Mouse (Mus musculus) stomach, embryonic 15.5 days (tissue): ENCODE measurements around the gene Tppp2. TPM values are rescaled to one million over a fixed set of nuclear protein-coding genes. Genes with fewer than 3 reads are reported as not detected.

Experiments
- ATAC-seq: fragments of 200-750 bp; cut with Nextera tagmentation; 2 replicates; pipeline ENCODE4 v1.8.0; 2017; ENCODE audit warnings: low read depth, moderate number of reproducible peaks, moderate TSS enrichment; ENCODE audit not compliant: insufficient read depth, low FRiP score
- H3K27ac ChIP-seq: fragments of 300-500 bp; sonication (generic); 2 replicates; pipeline ENCODE4 v1.5.1; 2015; ENCODE audit warnings: mild to moderate bottlenecking, inconsistent platforms
- H3K27me3 ChIP-seq: fragments of 300-500 bp; sonication (generic); replicated peaks from 2 replicates; pipeline ENCODE4 v1.6.1; 2015; ENCODE audit warnings: inconsistent platforms
- H3K36me3 ChIP-seq: fragments of 300-500 bp; sonication (generic); 2 replicates; pipeline ENCODE4 v1.6.1; 2015; ENCODE audit warnings: inconsistent platforms
- H3K4me1 ChIP-seq: fragments of 300-500 bp; sonication (generic); 2 replicates; pipeline ENCODE4 v1.6.1; 2015; ENCODE audit warnings: inconsistent platforms
- H3K4me2 ChIP-seq: fragments of 300-500 bp; sonication (generic); 2 replicates; pipeline ENCODE4 v1.6.1; 2015; ENCODE audit warnings: mild to moderate bottlenecking, inconsistent platforms
- H3K4me3 ChIP-seq: fragments of 300-500 bp; sonication (generic); replicated peaks from 2 replicates; pipeline ENCODE4 v1.5.1; 2015; ENCODE audit warnings: inconsistent platforms
- H3K9ac ChIP-seq: fragments of 300-500 bp; sonication (generic); 2 replicates; pipeline ENCODE4 v1.6.1; 2015; ENCODE audit warnings: inconsistent platforms
- H3K9me3 ChIP-seq: fragments of 300-500 bp; sonication (generic); 2 replicates; pipeline ENCODE4 v1.6.1; 2016; ENCODE audit warnings: inconsistent platforms
- WGBS: fragments of 180-500 bp; shearing (Covaris S2); methylation state at CpG from one replicate; pipeline ENCODE4 v1.1.7; 2015; 5-methylcytosine and 5-hydroxymethylcytosine counted together
- polyA plus RNA-seq: library from polyadenylated mRNA; unstranded; fragments of >200 nt; fragmentation: Nextera tagmentation; extraction: Ambion mirVana; gene quantifications from 2 replicates; pipeline ENCODE4 v1.2.1, GENCODE M21; 2015

The Tppp2 gene
- polyA plus RNA-seq, 1 experiment from 2014 or later = not detected

- H3K4me2 ChIP-seq = no peak overlapping the region
- no peaks in the 10 kb centered on the region for H3K27me3 ChIP-seq
- H3K27ac ChIP-seq = no peak overlapping the region
- no peaks in the 10 kb centered on the region for H3K9me3 ChIP-seq
- 0 out of 2 replicates have a peak, but pooled peaks cover 4% of the 10 kb centered on the region for H3K4me1 ChIP-seq
- peaks cover 28% of the 10 kb centered on the region for H3K36me3 ChIP-seq
- peak; percentile 24; the same call in 1 of the 2 replicates for ATAC-seq
- WGBS = 45% methylated on average over 3 of the region's 3 CpGs
- no peak overlapping the region for H3K4me3 ChIP-seq
- H3K9ac ChIP-seq = no peak overlapping the region
These were observed 24.4 kb upstream of the Tppp2 start for GRCm38 (mm10) chr14:51893809-51894208.

DNA sequence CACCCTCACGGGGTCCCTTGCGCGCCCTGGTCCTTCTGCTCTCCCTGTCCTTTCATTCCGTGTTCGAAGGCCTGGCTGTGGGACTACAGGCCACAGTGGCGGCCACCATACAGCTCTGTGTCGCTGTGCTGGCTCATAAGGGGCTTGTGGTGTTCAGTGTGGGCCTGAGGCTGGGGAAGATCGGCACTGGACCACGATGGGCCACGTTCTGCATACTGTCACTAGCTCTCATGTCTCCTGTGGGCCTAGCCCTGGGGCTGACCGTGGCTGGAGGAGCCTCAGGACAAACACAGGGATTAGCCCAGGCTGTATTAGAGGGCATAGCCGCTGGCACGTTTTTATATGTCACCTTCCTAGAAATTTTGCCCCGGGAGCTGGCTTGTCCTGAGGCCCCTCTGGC lies 23.2 kb upstream of the Tppp2 start:
- H3K9ac ChIP-seq = no peak overlapping the region
- no peak overlapping the region for H3K27ac ChIP-seq
- 81% methylated on average over 14 of the region's 14 CpGs for WGBS

GRCm38 (mm10) chr14:51896019-51896418 lies 22.2 kb upstream of the Tppp2 start:
- ATAC-seq = no peak
- Histone ChIP-seq H3K27me3 (no peaks in the 10 kb centered on the region), H3K9ac (no peak overlapping the region), H3K4me1 (0 out of 2 replicates have a peak, but pooled peaks cover 4% of the 10 kb centered on the region), H3K27ac (no peak overlapping the region), H3K36me3 (peaks cover 9% of the 10 kb centered on the region), H3K4me3 (no peak overlapping the region), H3K9me3 (no peaks in the 10 kb centered on the region), H3K4me2 (no peak overlapping the region)
- WGBS = 66% methylated on average over 6 of the region's 6 CpGs

More for the DNA sequence above, 23.2 kb upstream of the Tppp2 start:
- ATAC-seq = no peak
- H3K36me3 ChIP-seq = peaks cover 16% of the 10 kb centered on the region
- 0 out of 2 replicates have a peak, but pooled peaks cover 4% of the 10 kb centered on the region for H3K4me1 ChIP-seq
- H3K9me3 ChIP-seq = no peaks in the 10 kb centered on the region
- no peak overlapping the region for H3K4me3 ChIP-seq
- no peaks in the 10 kb centered on the region for H3K27me3 ChIP-seq
- H3K4me2 ChIP-seq = no peak overlapping the region

- H3K36me3 ChIP-seq = peaks cover 3% of the 10 kb centered on the region; the same call in 1 of the 2 replicates
- no peak for ATAC-seq
- H3K9me3 ChIP-seq = no peaks in the 10 kb centered on the region
- H3K4me2 ChIP-seq = no peak overlapping the region
- H3K4me1 ChIP-seq = 0 out of 2 replicates have a peak, but pooled peaks cover 4% of the 10 kb centered on the region
- WGBS = 61% methylated on average over 8 of the region's 8 CpGs
- no peak overlapping the region for H3K9ac ChIP-seq
- H3K27ac ChIP-seq = no peak overlapping the region
- H3K4me3 ChIP-seq = no peak overlapping the region
- no peaks in the 10 kb centered on the region for H3K27me3 ChIP-seq
These were observed 21.6 kb upstream of the Tppp2 start for GRCm38 (mm10) chr14:51896539-51897170.

- no peak for ATAC-seq
- no peak overlapping the region for H3K27ac ChIP-seq
- 87% methylated on average over 1 of the region's 1 CpGs for whole genome bisulfite sequencing
These were observed 18.9 kb upstream of the Tppp2 start for GRCm38 (mm10) chr14:51899351-51899750.

GRCm38 (mm10) chr14:51902806-51903710 lies 15.2 kb upstream of the Tppp2 start:
- Histone ChIP-seq H3K4me1 (0 out of 2 replicates have a peak, but pooled peaks cover 3% of the 10 kb centered on the region), H3K4me3 (no peak overlapping the region), H3K4me2 (no peak overlapping the region), H3K27ac (0 out of 2 replicates have a peak overlapping the region, but pooled peaks have one; percentile 9), H3K27me3 (no peaks in the 10 kb centered on the region), H3K9me3 (no peaks in the 10 kb centered on the region), H3K36me3 (0 out of 2 replicates have a peak, but pooled peaks cover 4% of the 10 kb centered on the region), H3K9ac (no peak overlapping the region)
- ATAC-seq = peak; percentile 67; the same call in 1 of the 2 replicates
- 47% methylated on average over 9 of the region's 9 CpGs for WGBS

More at GRCm38 (mm10) chr14:51899351-51899750, 18.9 kb upstream of the Tppp2 start:
- no peaks in the 10 kb centered on the region for H3K9me3 ChIP-seq
- no peaks in the 10 kb centered on the region for H3K27me3 ChIP-seq
- no peak overlapping the region for H3K4me3 ChIP-seq
- no peaks in the 10 kb centered on the region for H3K36me3 ChIP-seq
- H3K4me2 ChIP-seq = no peak overlapping the region
- H3K4me1 ChIP-seq = 0 out of 2 replicates have a peak, but pooled peaks cover 3% of the 10 kb centered on the region
- no peak overlapping the region for H3K9ac ChIP-seq

GRCm38 (mm10) chr14:51903782-51904181 lies 14.4 kb upstream of the Tppp2 start:
- H3K4me1 ChIP-seq = 0 out of 2 replicates have a peak, but pooled peaks cover 3% of the 10 kb centered on the region
- no peak overlapping the region for H3K4me2 ChIP-seq
- ATAC-seq = peak; percentile 6; the same call in 1 of the 2 replicates
- no peaks in the 10 kb centered on the region for H3K27me3 ChIP-seq
- no peak overlapping the region for H3K9ac ChIP-seq
- WGBS = 75% methylated on average over 9 of the region's 9 CpGs
- no peaks in the 10 kb centered on the region for H3K9me3 ChIP-seq
- H3K4me3 ChIP-seq = no peak overlapping the region
- H3K36me3 ChIP-seq = 0 out of 2 replicates have a peak, but pooled peaks cover 4% of the 10 kb centered on the region
- no peak overlapping the region for H3K27ac ChIP-seq

DNA sequence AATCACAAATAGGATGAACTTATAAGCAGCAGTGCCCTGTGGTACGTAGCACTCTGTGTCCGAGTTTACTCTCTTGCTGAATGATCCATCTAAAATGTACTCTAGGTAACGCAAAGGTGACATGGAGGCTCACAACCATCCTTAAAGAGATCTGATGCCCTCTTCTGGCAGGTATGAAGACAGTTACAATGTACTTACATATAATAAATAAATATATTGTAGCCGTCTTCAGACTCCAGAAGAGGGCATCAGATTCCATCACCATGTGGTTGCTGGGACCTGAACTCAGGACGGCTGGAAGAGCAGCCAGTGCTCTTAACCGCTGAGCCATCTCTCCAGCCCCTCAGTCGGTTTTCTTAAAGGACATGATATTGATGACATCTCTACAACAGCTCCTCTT lies 13.5 kb upstream of the Tppp2 start:
- H3K4me3 ChIP-seq = no peak overlapping the region
- H3K9me3 ChIP-seq = no peaks in the 10 kb centered on the region
- no peak overlapping the region for H3K4me2 ChIP-seq
- H3K9ac ChIP-seq = no peak overlapping the region
- 0 out of 2 replicates have a peak, but pooled peaks cover 3% of the 10 kb centered on the region for H3K4me1 ChIP-seq
- H3K36me3 ChIP-seq = 0 out of 2 replicates have a peak, but pooled peaks cover 4% of the 10 kb centered on the region
- no peak overlapping the region for H3K27ac ChIP-seq
- no peak for ATAC-seq
- 65% methylated on average over 7 of the region's 7 CpGs for WGBS
- H3K27me3 ChIP-seq = no peaks in the 10 kb centered on the region

DNA sequence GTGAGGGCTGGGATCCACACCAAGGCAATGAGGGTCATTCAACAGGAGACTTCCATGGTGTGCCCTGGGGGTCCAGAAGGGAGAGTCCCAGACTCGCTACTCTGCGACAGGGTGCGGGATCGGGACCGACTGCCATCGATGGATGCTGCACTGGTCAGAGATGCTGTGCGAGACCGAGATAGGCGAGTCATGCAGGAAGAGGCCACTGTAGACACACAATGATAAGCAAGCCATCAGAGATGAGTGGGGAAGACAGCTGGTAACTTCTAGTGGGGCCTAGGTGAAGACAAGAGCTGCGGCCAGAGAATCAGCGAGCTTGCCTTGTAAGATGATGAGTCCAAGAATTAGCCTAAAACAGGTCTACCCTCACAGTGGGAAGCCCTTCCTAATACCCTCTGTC lies 12.1 kb upstream of the Tppp2 start:
- Histone ChIP-seq H3K27me3 (no peaks in the 10 kb centered on the region), H3K4me3 (no peak overlapping the region), H3K9ac (no peak overlapping the region), H3K4me2 (no peak overlapping the region), H3K9me3 (no peaks in the 10 kb centered on the region), H3K27ac (no peak overlapping the region), H3K36me3 (0 out of 2 replicates have a peak, but pooled peaks cover 4% of the 10 kb centered on the region), H3K4me1 (0 out of 2 replicates have a peak, but pooled peaks cover 3% of the 10 kb centered on the region)
- WGBS = 88% methylated on average over 11 of the region's 11 CpGs
- ATAC-seq = no peak

DNA sequence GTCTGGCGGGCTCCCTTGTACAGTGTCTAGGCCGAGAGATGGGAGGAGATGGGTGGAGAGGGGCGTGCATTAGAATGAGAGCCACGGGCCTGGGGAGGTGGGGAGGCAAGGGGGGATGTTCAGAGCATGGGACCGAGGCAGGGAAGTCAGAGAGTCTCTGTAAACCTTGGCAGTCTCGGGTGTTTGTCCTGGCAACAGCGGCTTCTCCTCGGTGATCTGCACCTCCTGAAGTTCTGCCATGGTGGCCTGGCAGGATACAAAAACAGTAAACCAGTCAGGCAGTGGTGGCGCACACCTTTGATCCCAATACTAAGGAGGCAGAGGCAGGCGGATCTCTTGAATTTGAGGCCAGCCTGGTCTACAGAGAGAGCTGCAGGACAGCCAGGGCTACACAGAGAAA lies 6.9 kb upstream of the Tppp2 start:
- 0 out of 2 replicates have a peak, but pooled peaks cover 4% of the 10 kb centered on the region for H3K36me3 ChIP-seq
- H3K9ac ChIP-seq = no peak overlapping the region
- peaks cover 8% of the 10 kb centered on the region for H3K4me1 ChIP-seq
- H3K27me3 ChIP-seq = no peaks in the 10 kb centered on the region
- no peak for ATAC-seq
- no peak overlapping the region for H3K4me3 ChIP-seq
- no peaks in the 10 kb centered on the region for H3K9me3 ChIP-seq
- H3K27ac ChIP-seq = no peak overlapping the region
- WGBS = 86% methylated on average over 10 of the region's 10 CpGs
- no peak overlapping the region for H3K4me2 ChIP-seq

DNA sequence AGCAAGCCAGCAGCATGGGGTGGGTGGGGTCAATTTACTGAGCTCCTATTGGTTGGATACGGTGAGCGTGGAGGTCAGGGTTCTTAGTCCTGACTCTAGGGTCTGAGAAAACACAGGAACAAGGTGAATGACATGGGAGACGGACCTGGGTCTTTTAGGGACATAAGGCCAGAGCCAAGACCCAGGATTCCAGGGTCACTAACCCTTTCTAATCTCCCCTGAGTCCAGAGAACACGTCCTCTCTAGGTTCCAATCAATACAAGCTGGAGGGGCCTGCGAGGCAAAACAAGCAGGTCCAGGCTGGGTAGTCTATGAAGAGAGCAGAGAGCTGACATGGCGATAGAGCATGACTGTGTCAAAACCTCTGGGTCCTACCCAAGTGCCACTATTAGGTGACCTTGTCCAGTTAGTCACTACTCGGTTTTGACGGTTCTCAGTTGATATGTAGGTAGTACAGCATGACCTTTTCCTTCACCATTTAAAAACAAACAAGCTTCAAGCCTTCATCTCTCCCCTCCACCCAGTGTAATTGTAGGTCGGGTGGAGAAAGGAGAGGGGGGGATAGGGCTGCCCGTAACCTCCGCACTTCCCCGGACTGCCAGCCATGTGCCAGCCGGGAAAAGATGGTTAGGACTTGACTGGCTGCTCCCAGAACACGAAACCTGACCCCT lies 5.7 kb upstream of the Tppp2 start:
- 15% methylated on average over 14 of the region's 14 CpGs for whole genome bisulfite sequencing

More for the DNA sequence above, 5.7 kb upstream of the Tppp2 start:
- H3K27me3 ChIP-seq = no peaks in the 10 kb centered on the region
- H3K4me2 ChIP-seq = peak overlapping the region; percentile 98
- peaks cover 8% of the 10 kb centered on the region for H3K4me1 ChIP-seq
- H3K9ac ChIP-seq = no peak overlapping the region
- H3K9me3 ChIP-seq = no peaks in the 10 kb centered on the region
- H3K27ac ChIP-seq = peak overlapping the region; percentile 38; the same call in 1 of the 2 replicates
- no peaks in the 10 kb centered on the region for H3K36me3 ChIP-seq
- H3K4me3 ChIP-seq = peak overlapping the region; percentile 57
- peak; percentile 6; the same call in 1 of the 2 replicates for ATAC-seq
